In the genomic region with DNA sequence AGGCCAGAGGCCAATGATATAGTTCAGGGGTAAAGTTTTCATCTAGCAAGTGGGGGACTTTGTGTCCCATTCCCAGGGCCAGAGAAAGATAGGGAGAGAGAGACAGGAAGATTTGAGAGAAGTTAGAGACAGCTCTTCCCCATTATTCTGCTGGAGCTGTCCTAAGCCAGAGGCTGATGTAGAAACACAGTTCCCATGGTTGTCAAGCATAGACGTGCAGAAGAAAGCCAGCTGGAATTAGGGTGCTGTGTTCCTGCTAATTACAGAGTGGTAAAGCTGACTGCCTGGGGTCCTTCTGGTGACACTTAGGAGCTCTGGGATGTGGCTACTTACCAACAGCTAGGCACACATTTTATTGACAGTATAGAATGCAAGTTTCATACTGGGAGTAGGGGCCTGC, we compare ENCODE assay signal across 10 mouse cellular contexts. TPM values are rescaled to one million over a fixed set of nuclear protein-coding genes. Genes with fewer than 3 reads are reported as not detected.
DNase-seq lines count a peak whose midpoint lies in the region; ATAC-seq and TF ChIP-seq lines count a peak whose summit lies in the region.
"Had no signal": no experiment of that assay in that cellular context is flagged by ENCODE, and none has a peak within 500 bp of the region (broad histone marks: within the 10 kb centered on the region; RNA-seq: fewer than 3 reads in every experiment).

No protein-coding gene starts in this region.

- peaks cover 35% of the 10 kb centered on the region for H3K4me1 ChIP-seq in forebrain, embryonic 14.5 days (ENCODE audit: control insufficient read depth, insufficient read depth, low read length)
- H3K4me1 ChIP-seq in liver, postnatal 0 days (ENCODE audit: insufficient read depth): peaks cover 28% of the 10 kb centered on the region

- 36% methylated on average over 1 of the region's 1 CpGs for WGBS in forebrain, embryonic 14.5 days
- 30% methylated on average over 1 of the region's 1 CpGs for WGBS in liver, postnatal 0 days (ENCODE audit: insufficient replicate concordance)

- no peak overlapping the region for H3K4me3 ChIP-seq in gastrocnemius, adult 2 months
- H3K4me3 ChIP-seq in layer of hippocampus, adult 2 months: no peak overlapping the region
- H3K4me3 ChIP-seq in forebrain, embryonic 14.5 days (ENCODE audit: low read depth, low read length): no peak overlapping the region
- H3K4me3 ChIP-seq in liver, postnatal 0 days (ENCODE audit: low read depth, low read length): no peak overlapping the region

- DNase-seq in gastrocnemius, adult 2 months: no peak
- no peak for DNase-seq in gastrocnemius, postnatal 36 days
- no peak for DNase-seq in layer of hippocampus, adult 2 months (ENCODE audit: low spot score in 2 of 2)
- no peak for DNase-seq in layer of hippocampus, adult 9-11 months
- no peak for DNase-seq in forebrain, embryonic 14.5 days (ENCODE audit: low spot score)
- DNase-seq in liver, postnatal 0 days: no peak
- DNase-seq in right cerebral cortex, postnatal 10 days (ENCODE audit: low spot score in 2 of 2): no peak
- no peak for DNase-seq in urinary bladder, postnatal 4 days (ENCODE audit: low spot score in 2 of 2)
- DNase-seq: layer of hippocampus, postnatal 36 days had no signal

- H3K36me3 ChIP-seq in forebrain, embryonic 14.5 days (ENCODE audit: control insufficient read depth, insufficient read depth, low read length): no peaks in the 10 kb centered on the region
- H3K36me3 ChIP-seq in liver, postnatal 0 days (replicated peaks; ENCODE audit: insufficient read depth, low read length): no peaks in the 10 kb centered on the region
- H3K36me3 ChIP-seq: G1E had no signal

- no peaks in the 10 kb centered on the region for H3K27me3 ChIP-seq in forebrain, embryonic 14.5 days (replicated peaks; ENCODE audit: control insufficient read depth, insufficient read depth, low read length)
- no peaks in the 10 kb centered on the region for H3K27me3 ChIP-seq in liver, postnatal 0 days (ENCODE audit: insufficient read depth, low read length)

- TF ChIP-seq CTCF in gastrocnemius, adult 2 months (IDR thresholded peaks at IDR 0.05): no peak
- TF ChIP-seq CTCF in layer of hippocampus, adult 2 months (conservative IDR thresholded peaks at IDR 0.05): no peak
- no peak for TF ChIP-seq CTCF in liver, postnatal 0 days (IDR thresholded peaks at IDR 0.05; ENCODE audit: low read depth)

- TF ChIP-seq EP300 in liver, postnatal 0 days (IDR thresholded peaks at IDR 0.05; ENCODE audit: low read depth): no peak

- H3K4me2 ChIP-seq in forebrain, embryonic 14.5 days (ENCODE audit: low read length): no peak overlapping the region
- no peak overlapping the region for H3K4me2 ChIP-seq in liver, postnatal 0 days (ENCODE audit: low read depth, low read length)

- no peaks in the 10 kb centered on the region for H3K9me3 ChIP-seq in forebrain, embryonic 14.5 days (replicated peaks; ENCODE audit: control insufficient read depth, low read length)
- H3K9me3 ChIP-seq in liver, postnatal 0 days (ENCODE audit: low read length): no peaks in the 10 kb centered on the region

- no peak overlapping the region for H3K9ac ChIP-seq in forebrain, embryonic 14.5 days (ENCODE audit: low read length)
- H3K9ac ChIP-seq in liver, postnatal 0 days (replicated peaks): no peak overlapping the region

- H3K27ac ChIP-seq in gastrocnemius, adult 2 months: peak overlapping the region; percentile 62
- peak overlapping the region; percentile 79 for H3K27ac ChIP-seq in layer of hippocampus, adult 2 months
- H3K27ac ChIP-seq in forebrain, embryonic 14.5 days (ENCODE audit: low read depth, low read length): peak overlapping the region; percentile 11; the same call in 1 of the 2 replicates
- H3K27ac ChIP-seq in liver, postnatal 0 days (ENCODE audit: low read depth): peak overlapping the region; percentile 61

- no peak for ATAC-seq in forebrain, embryonic 14.5 days
- no peak for ATAC-seq in liver, postnatal 0 days

- intact Hi-C loops in gastrocnemius, adult 2 months (cut with DNase I): no loop called here
- intact Hi-C loops in gastrocnemius, postnatal 36 days (cut with DNase I): no loop called here

RNA-seq across cellular contexts. Expression of a gene that starts 37.4 kb away (rescaled TPM):
- total RNA-seq in gastrocnemius, adult 2 months (2021): 1 to 10 TPM; 5.2 to 9.1 TPM
- total RNA-seq in gastrocnemius, postnatal 36 days (2021): 1 to 10 TPM; 4.9 to 6.8 TPM
- 10 to 100 TPM; 30.5 to 35.2 TPM for total RNA-seq in layer of hippocampus, adult 2 months (2021)
- 52.4 and 61.5 TPM in 2 replicates for polyA plus RNA-seq in forebrain, embryonic 14.5 days (2014; fragmentation: Nextera tagmentation; extraction: Ambion mirVana)
- 12.4 and 13.7 TPM in 2 replicates for polyA plus RNA-seq in liver, postnatal 0 days (2015; fragmentation: Nextera tagmentation; extraction: Ambion mirVana)

Comparison
In these comparisons a context has a peak if more than half of its experiments do, and no peak if none do; other contexts are left out.
1. H3K27ac ChIP-seq: peak in every context shown above with its lines; median percentile 79 in layer of hippocampus, adult 2 months; 62 in gastrocnemius, adult 2 months; 61 in liver, postnatal 0 days; 11 in forebrain, embryonic 14.5 days.